Mouse (Mus musculus) kidney, adult 2 months (tissue): ENCODE measurements around the gene Lama4.

Experiments used
- CTCF ChIP-seq: fragments of 200-500 bp; conservative IDR thresholded peaks from 2 replicates; pipeline ENCODE4 v1.5.1; 2011; ENCODE audit warnings: low read depth, mild to moderate bottlenecking, control low read depth, low read length, moderate library complexity, mixed read lengths; ENCODE audit not compliant: insufficient read depth, insufficient read length
- POLR2A ChIP-seq: fragments of 200-500 bp; IDR thresholded peaks from one replicate; pipeline ENCODE4 v1.6.1; 2011; ENCODE audit warnings: low read depth, low read length, control low read depth

DNA sequence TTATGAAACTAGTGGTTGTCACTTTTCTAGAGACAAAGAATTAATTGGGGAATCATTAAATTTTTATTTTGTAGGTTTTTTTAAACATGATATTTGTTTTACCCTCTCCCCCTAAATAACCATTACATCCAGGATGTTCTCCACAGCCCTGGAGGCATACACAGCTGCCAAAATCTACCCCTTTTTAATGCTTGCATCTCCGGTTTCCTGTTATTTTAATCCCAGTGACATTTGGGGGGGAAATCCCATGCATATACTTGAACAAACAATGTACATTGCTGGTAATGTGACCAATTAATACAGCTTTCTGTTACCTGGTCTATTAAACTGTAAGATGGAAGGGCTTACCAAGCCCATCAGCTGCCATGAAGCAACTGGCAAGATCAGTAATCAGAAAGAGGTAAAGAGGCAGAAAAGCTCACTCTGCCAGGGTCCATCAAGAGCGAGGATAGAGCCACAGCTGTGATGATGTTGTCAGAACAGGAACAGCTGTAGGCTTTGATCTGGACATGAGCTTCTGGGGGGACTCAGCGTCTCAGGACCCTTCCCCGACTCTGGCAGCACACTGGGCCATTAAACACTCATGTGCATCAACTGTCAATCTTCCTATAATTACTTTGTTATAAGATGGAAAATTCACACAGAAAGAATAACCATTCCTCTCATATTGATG is 41.3 kb downstream of the Lama4 start:
- TF ChIP-seq CTCF (no peak), POLR2A (no peak)
